Mouse (Mus musculus) neural tube, embryonic 15.5 days (tissue): ENCODE measurements around the gene Hck. TPM values are rescaled to one million over a fixed set of nuclear protein-coding genes. Genes with fewer than 3 reads are reported as not detected.

Source experiments
- ATAC-seq: fragments of 200-750 bp; cut with Nextera tagmentation; 2 replicates; pipeline ENCODE4 v1.8.0; 2017; ENCODE audit warnings: mild to moderate bottlenecking, moderate TSS enrichment, moderate library complexity; ENCODE audit not compliant: low FRiP score
- H3K27ac ChIP-seq: fragments of 300-500 bp; sonication (generic); replicated peaks from 2 replicates; pipeline ENCODE4 v1.5.1; 2015; ENCODE audit warnings: mild to moderate bottlenecking, inconsistent platforms
- H3K27me3 ChIP-seq: fragments of 300-500 bp; sonication (generic); replicated peaks from 2 replicates; pipeline ENCODE4 v1.6.1; 2015; ENCODE audit warnings: inconsistent platforms
- H3K36me3 ChIP-seq: fragments of 300-500 bp; sonication (generic); 2 replicates; pipeline ENCODE4 v1.6.1; 2015; ENCODE audit warnings: inconsistent platforms
- H3K4me1 ChIP-seq: fragments of 300-500 bp; sonication (generic); 2 replicates; pipeline ENCODE4 v1.6.1; 2015; ENCODE audit warnings: inconsistent platforms
- H3K4me2 ChIP-seq: fragments of 300-500 bp; sonication (generic); 2 replicates; pipeline ENCODE4 v1.6.1; 2015; ENCODE audit warnings: inconsistent platforms, mild to moderate bottlenecking, moderate library complexity
- H3K4me3 ChIP-seq: fragments of 300-500 bp; sonication (generic); replicated peaks from 2 replicates; pipeline ENCODE4 v1.5.1; 2015; ENCODE audit warnings: mild to moderate bottlenecking, inconsistent platforms
- H3K9ac ChIP-seq: fragments of 300-500 bp; sonication (generic); replicated peaks from 2 replicates; pipeline ENCODE4 v1.6.1; 2015; ENCODE audit warnings: mild to moderate bottlenecking, inconsistent platforms
- H3K9me3 ChIP-seq: fragments of 300-500 bp; sonication (generic); replicated peaks from 2 replicates; pipeline ENCODE4 v1.6.1; 2016; ENCODE audit warnings: inconsistent platforms
- WGBS: fragments of 180-500 bp; shearing (Covaris S2); methylation state at CpG from one replicate; pipeline ENCODE4 v1.1.7; 2015; ENCODE audit warnings: mixed read lengths; 5-methylcytosine and 5-hydroxymethylcytosine counted together
- polyA plus RNA-seq: library from polyadenylated mRNA; unstranded; fragments of >200 nt; fragmentation: Nextera tagmentation; extraction: Ambion mirVana; gene quantifications from 2 replicates; pipeline ENCODE4 v1.2.1, GENCODE M21; 2015

The Hck gene
- polyA plus RNA-seq, 1 experiment from 2014 or later, result 3.2 TPM

DNA sequence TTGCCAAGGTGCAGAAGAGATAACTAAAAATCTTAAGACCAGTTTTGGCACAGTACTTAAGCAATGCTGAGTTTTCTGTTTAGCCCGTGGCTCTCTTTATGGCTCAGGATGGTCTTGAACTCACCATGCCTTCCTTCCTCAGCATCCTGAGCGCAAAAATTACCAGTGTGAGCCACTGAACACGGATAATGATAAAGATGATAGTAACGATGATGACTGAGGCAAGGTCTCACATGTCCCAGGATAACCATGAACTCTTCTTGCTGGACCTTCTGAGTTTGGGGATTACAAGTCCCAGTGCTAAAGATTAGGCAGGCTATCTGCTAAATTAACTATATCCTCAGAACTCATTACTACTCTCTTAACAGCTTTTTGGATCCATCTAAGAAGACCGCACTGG, 51.9 kb downstream of the Hck start:
- WGBS, result 85% methylated on average over 5 of the region's 5 CpGs
- Histone ChIP-seq H3K27me3 (no peaks in the 10 kb centered on the region), H3K9ac (no peak overlapping the region), H3K27ac (no peak overlapping the region), H3K9me3 (no peaks in the 10 kb centered on the region), H3K4me1 (peaks cover 15% of the 10 kb centered on the region), H3K4me3 (no peak overlapping the region), H3K4me2 (no peak overlapping the region), H3K36me3 (no peaks in the 10 kb centered on the region)
- ATAC-seq, result no peak

DNA sequence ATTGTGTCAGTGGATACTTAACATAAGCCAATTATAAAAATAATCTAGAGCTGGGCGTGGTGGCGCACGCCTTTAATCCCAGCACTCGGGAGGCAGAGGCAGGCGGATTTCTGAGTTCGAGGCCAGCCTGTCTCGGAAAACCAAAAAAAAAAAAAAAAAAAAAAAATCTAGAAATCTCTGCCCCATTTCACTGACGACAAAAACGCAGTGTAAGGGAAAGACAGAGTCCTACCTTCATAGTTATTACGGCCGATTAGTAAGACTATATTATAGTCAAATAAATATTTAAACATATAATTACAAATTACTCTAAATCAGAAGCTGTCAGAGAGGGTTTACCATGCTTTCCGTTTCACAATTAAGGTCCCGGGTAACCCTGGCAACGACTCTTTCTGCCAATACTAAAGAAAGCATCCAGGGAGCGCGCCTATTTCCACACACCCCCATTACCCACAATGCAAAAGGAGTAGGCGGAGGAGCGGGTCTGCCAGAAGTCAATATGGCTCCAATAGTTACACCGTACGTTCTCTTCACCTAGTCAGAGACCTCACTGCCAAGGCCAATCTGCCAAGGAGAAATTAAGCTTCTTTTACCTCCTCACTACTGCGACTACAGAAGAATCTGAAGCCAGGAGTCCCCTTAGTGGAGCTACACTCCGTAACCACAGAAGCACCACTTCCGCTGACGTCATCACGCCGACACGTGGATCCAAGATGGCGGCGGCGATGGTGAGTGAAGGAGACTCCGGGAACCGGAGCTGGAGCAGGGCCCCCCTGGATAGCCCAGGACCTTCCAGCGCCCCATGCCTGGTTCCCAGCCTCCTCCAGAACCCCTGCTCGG, 52.8 kb downstream of the Hck start, which contains the start of gene Tm9sf4:
Gene Tm9sf4 (plus strand): TSS at position 460 of the 840 bp plus-strand sequence.
- H3K4me2 ChIP-seq, result peak within 1 kb of the TSS; percentile 95
- H3K27ac ChIP-seq, result peak within 1 kb of the TSS; percentile 99
- 10% methylated on average over 34 of the region's 34 CpGs for WGBS
- H3K4me1 ChIP-seq, result peaks cover 15% of the 10 kb centered on the region
- peak within 1 kb of the TSS; percentile 90 for H3K9ac ChIP-seq
- ATAC-seq, result peak; percentile 94
- H3K27me3 ChIP-seq, result no peaks in the 10 kb centered on the region
- no peaks in the 10 kb centered on the region for H3K36me3 ChIP-seq
- H3K9me3 ChIP-seq, result no peaks in the 10 kb centered on the region
- H3K4me3 ChIP-seq, result peak within 1 kb of the TSS; percentile 90

GRCm38 (mm10) chr2:153161684-153162080, 53.4 kb downstream of the Hck start:
- WGBS, result 0% methylated on average over 16 of the region's 16 CpGs
- H3K27ac ChIP-seq, result peak overlapping the region; percentile 99
- no peaks in the 10 kb centered on the region for H3K9me3 ChIP-seq
- H3K36me3 ChIP-seq, result no peaks in the 10 kb centered on the region
- H3K9ac ChIP-seq, result peak overlapping the region; percentile 90
- peaks cover 15% of the 10 kb centered on the region for H3K4me1 ChIP-seq
- H3K4me2 ChIP-seq, result peak overlapping the region; percentile 95
- ATAC-seq, result peak; percentile 73
- H3K4me3 ChIP-seq, result peak overlapping the region; percentile 90
- no peaks in the 10 kb centered on the region for H3K27me3 ChIP-seq

GRCm38 (mm10) chr2:153167136-153167535, 58.9 kb downstream of the Hck start:
- no peaks in the 10 kb centered on the region for H3K9me3 ChIP-seq
- 46% methylated on average over 6 of the region's 6 CpGs for WGBS
- no peak for ATAC-seq
- H3K27ac ChIP-seq, result no peak overlapping the region
- no peak overlapping the region for H3K4me3 ChIP-seq
- H3K4me2 ChIP-seq, result no peak overlapping the region
- no peak overlapping the region for H3K9ac ChIP-seq
- no peaks in the 10 kb centered on the region for H3K36me3 ChIP-seq
- no peaks in the 10 kb centered on the region for H3K27me3 ChIP-seq
- H3K4me1 ChIP-seq, result peaks cover 23% of the 10 kb centered on the region

- WGBS, result 23% methylated on average over 2 of the region's 2 CpGs
- no peak overlapping the region for H3K27ac ChIP-seq
- no peak overlapping the region for H3K9ac ChIP-seq
- no peaks in the 10 kb centered on the region for H3K36me3 ChIP-seq
- H3K4me1 ChIP-seq, result peaks cover 12% of the 10 kb centered on the region
- no peaks in the 10 kb centered on the region for H3K9me3 ChIP-seq
- no peaks in the 10 kb centered on the region for H3K27me3 ChIP-seq
- ATAC-seq, result no peak
- no peak overlapping the region for H3K4me3 ChIP-seq
- no peak overlapping the region for H3K4me2 ChIP-seq
Measured at GRCm38 (mm10) chr2:153168134-153168820, 60.0 kb downstream of the Hck start.

DNA sequence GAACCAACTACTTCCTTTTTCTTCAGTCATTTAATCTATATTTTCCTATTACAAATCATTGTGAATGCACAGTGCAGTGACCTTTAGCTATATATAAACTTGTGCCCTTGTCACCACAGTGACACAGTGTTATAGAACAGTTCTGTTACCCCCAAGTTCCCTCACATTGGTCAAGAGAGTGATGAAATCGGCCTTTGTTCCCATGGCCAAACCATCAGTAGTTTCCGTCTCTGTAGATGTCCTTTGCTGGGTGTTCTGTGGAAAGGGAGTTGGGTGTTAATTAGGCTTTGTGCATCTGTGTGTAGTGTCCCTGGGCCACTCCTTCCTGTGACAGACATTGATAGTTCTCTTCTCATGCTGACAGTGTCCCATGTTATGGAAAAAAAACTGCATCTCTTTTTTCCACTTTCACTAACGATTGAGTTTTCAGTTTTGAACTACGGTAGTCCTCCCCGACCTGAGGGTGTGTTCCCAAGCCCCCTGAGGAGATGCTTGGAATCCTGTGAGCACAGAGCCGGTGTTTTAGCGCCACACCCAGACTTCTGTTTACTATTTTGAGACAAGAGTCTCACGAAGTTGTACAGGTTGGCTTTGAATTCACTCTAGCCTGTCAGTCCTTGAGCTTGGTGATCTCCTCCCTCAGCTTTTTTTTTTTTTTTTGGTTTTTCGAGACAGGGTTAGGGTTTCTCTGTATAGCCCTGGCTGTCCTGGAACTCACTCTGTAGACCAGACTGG, 62.4 kb downstream of the Hck start:
- no peak overlapping the region for H3K4me3 ChIP-seq
- H3K27ac ChIP-seq, result no peak overlapping the region
- H3K36me3 ChIP-seq, result no peaks in the 10 kb centered on the region
- 93% methylated on average over 9 of the region's 9 CpGs for WGBS
- no peak for ATAC-seq
- H3K4me2 ChIP-seq, result no peak overlapping the region
- no peak overlapping the region for H3K9ac ChIP-seq
- H3K9me3 ChIP-seq, result no peaks in the 10 kb centered on the region
- no peaks in the 10 kb centered on the region for H3K27me3 ChIP-seq
- H3K4me1 ChIP-seq, result peaks cover 10% of the 10 kb centered on the region

DNA sequence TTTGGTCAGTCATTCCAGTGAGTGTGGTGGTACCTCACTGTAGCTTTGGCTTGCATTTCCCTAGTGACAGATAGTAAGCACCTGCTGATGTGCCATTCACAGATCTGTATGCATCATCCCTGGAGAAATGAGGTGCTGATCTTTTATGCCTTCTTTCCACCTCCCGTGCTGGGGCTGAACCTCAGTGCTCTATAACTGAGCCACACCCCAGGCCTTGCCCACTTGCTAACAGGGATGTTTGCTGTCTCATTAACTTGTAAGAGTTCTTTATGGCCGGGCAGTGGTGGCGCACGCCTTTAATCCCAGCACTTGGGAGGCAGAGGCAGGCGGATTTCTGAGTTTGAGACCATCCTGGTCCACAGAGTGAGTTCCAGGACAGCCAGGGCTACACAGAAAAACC, 63.7 kb downstream of the Hck start:
- Histone ChIP-seq H3K4me2 (no peak overlapping the region), H3K9me3 (no peaks in the 10 kb centered on the region), H3K27me3 (no peaks in the 10 kb centered on the region), H3K36me3 (no peaks in the 10 kb centered on the region), H3K9ac (no peak overlapping the region), H3K4me3 (no peak overlapping the region), H3K27ac (no peak overlapping the region), H3K4me1 (peaks cover 10% of the 10 kb centered on the region)
- ATAC-seq, result no peak
- WGBS, result 95% methylated on average over 5 of the region's 5 CpGs

DNA sequence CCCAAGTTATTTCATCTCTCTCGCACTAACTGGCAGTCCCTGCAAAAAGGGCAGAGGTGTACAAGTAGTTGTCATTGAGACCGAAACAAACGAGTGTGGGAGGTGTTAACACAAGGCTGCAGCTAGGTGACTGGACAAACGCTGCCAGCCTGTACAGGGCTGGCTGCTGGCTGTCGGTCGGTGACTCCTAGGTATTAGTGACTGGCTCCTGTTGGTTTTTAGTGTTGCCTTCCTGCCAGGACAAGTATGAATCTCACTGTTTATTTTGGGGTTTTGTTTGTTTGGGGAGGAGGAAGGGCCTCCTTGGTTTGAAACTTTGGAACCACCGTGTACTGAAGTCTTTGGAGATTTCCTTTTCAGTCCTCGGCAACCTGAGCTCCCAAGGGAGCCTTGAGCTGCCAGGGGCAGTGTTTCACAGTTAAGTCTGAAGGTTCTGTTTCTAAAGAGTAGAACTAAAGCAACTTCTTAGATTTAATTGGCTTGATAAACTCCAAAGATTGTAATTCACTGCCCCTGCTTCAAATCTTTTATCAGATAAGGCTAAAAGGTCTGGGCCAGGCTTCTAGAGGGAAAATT, 67.8 kb downstream of the Hck start:
- H3K27me3 ChIP-seq, result no peaks in the 10 kb centered on the region
- H3K9me3 ChIP-seq, result no peaks in the 10 kb centered on the region
- H3K9ac ChIP-seq, result no peak overlapping the region
- H3K4me2 ChIP-seq, result no peak overlapping the region
- no peak overlapping the region for H3K4me3 ChIP-seq
- H3K4me1 ChIP-seq, result no peaks in the 10 kb centered on the region
- H3K27ac ChIP-seq, result no peak overlapping the region
- peaks cover 18% of the 10 kb centered on the region for H3K36me3 ChIP-seq
- no peak for ATAC-seq
- 78% methylated on average over 8 of the region's 8 CpGs for WGBS

DNA sequence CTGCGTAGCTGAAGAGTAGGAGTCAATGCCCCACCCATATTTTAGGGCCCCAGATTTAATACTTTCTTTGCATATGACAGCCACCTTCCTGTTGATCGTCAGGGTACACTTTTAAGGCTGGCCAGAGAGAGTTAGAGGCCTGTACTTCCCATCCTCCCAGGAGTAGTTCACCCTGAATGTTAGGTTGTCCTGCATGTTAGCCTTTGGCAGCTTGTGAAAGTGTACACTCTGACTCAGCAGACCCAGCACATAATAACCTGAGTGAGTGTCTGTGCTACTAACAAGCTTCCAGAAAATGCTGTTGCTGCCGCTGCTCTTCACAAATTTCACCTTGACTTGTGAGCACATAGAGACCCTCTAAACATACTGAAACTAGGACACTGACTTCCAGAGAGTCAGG, 68.9 kb downstream of the Hck start:
- ATAC-seq, result no peak
- WGBS, result 94% methylated on average over 3 of the region's 3 CpGs
- H3K4me3 ChIP-seq, result no peak overlapping the region

DNA sequence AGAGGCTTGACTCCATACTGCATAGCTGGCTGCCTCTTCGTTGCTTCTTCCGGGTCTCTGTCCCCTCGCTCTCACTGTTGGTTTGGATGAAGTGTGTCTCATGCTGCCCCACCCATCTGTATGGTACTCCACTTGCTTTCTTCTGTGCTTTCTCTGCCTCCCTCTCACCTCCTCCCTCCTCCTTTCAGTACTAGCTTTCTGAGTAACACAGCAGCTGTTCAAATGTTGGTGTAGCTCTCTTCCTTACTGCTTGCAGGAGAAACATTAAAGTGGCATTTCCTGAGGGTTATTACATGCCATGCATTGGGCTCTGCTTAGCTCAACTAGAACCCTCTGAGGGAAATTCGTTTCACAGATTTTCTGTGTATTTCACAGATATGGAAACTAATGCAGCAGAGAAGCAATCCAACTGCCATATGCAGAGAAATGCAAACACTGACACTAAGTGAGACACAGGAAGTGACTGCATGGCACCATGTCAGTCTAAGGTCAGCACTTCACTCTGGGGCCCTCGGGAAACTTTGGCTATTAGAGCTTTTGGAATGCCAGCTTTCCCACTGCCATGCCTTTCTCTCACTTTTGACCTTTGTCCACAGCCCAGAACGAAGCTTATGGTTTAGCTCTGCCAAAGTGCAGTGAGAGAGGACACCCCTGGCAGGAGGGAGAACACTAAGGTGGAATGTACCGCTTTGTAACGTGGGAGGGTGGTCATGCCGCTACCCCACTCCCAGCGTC, 71.0 kb downstream of the Hck start:
- no peak overlapping the region for H3K4me2 ChIP-seq
- no peak overlapping the region for H3K4me3 ChIP-seq
- H3K4me1 ChIP-seq, result no peaks in the 10 kb centered on the region
- no peak overlapping the region for H3K9ac ChIP-seq
- H3K36me3 ChIP-seq, result peaks cover 44% of the 10 kb centered on the region
- no peaks in the 10 kb centered on the region for H3K9me3 ChIP-seq
- ATAC-seq, result no peak
- no peaks in the 10 kb centered on the region for H3K27me3 ChIP-seq
- no peak overlapping the region for H3K27ac ChIP-seq
- WGBS, result 92% methylated on average over 10 of the region's 10 CpGs

More for the DNA sequence above, 68.9 kb downstream of the Hck start:
- H3K27me3 ChIP-seq, result no peaks in the 10 kb centered on the region
- no peak overlapping the region for H3K4me2 ChIP-seq
- H3K9me3 ChIP-seq, result no peaks in the 10 kb centered on the region
- peaks cover 25% of the 10 kb centered on the region for H3K36me3 ChIP-seq
- H3K9ac ChIP-seq, result no peak overlapping the region
- no peaks in the 10 kb centered on the region for H3K4me1 ChIP-seq
- no peak overlapping the region for H3K27ac ChIP-seq

DNA sequence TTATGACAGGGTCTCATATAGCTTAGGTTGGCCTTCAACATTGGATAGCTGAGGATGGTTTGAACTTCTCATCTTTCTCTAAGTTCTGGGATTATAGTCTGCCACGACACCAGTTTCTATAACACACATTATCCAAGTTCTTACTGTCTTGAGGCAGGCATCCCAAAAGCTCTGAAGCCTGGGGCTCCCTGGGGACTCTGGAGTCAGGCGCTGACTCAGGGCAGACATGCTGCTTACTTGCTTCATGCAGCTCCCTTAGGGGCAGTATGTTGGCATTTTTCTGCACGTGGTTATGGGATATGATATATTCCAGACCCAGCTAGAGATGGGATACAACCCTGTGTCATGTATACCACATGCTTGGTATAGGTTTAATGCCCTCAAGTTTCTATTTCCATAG, 71.7 kb downstream of the Hck start:
- H3K4me1 ChIP-seq, result no peaks in the 10 kb centered on the region
- WGBS, result 75% methylated on average over 3 of the region's 3 CpGs
- no peak overlapping the region for H3K27ac ChIP-seq
- H3K36me3 ChIP-seq, result peaks cover 50% of the 10 kb centered on the region
- H3K4me3 ChIP-seq, result no peak overlapping the region
- ATAC-seq, result no peak
- H3K9ac ChIP-seq, result no peak overlapping the region
- no peaks in the 10 kb centered on the region for H3K9me3 ChIP-seq
- H3K4me2 ChIP-seq, result no peak overlapping the region
- no peaks in the 10 kb centered on the region for H3K27me3 ChIP-seq
